Mouse (Mus musculus) T-cell, adult 2 months (primary cell): ENCODE measurements around the gene Mup7.
"Not testable (repeated sequence)": the region's sequence is repeated elsewhere in the genome, so short reads cannot be mapped to it uniquely, and the experiment has no call there.

Experiments used
- DNase-seq: peaks from one replicate; pipeline ENCODE4 v3.0.0; 2022; ENCODE audit warnings: low spot score

Mup7 gene

DNA sequence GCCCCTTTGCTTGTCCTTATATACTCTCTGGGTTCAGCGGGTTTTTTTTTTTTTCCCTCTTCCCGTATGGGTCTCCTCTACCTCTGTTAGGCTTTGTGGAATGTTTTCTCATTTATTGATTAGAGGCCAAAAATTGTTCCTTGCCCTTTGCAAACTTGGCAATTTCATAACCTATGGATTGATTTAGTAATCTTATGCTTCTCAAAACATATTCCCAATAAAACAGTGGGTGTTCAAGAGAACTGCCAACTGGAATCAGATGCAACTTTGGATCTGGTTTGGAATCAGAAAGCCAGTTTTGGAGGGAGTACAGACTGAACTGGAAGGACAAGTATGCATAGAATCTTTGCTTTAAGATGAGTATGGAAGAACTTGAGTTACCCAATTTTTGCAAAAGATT lies at the start of gene Mup7:
Gene Mup7 (minus strand): TSS at position 101 of the 400 bp plus-strand sequence.
- not testable (repeated sequence) for DNase-seq

DNA sequence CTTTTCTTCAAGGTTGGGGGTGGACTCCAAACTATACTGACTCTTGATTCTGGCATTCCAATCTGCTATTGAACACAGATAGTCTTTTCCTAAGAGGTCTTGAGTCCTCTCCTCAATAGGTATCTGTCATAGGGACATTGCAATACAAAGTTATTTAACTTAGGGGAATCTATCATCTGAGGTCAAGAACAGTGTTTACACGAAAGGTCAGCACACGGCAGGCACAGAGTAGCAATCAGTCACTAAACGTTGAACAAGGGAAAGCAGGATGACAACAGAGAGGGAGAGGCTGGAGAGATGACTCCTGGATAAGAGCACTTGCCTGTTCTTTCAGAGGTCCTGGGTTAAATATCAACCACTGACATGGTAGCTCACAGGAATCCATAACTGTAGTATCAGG lies 9.6 kb upstream of the Mup7 start:
- DNase-seq, result not testable (repeated sequence)

DNA sequence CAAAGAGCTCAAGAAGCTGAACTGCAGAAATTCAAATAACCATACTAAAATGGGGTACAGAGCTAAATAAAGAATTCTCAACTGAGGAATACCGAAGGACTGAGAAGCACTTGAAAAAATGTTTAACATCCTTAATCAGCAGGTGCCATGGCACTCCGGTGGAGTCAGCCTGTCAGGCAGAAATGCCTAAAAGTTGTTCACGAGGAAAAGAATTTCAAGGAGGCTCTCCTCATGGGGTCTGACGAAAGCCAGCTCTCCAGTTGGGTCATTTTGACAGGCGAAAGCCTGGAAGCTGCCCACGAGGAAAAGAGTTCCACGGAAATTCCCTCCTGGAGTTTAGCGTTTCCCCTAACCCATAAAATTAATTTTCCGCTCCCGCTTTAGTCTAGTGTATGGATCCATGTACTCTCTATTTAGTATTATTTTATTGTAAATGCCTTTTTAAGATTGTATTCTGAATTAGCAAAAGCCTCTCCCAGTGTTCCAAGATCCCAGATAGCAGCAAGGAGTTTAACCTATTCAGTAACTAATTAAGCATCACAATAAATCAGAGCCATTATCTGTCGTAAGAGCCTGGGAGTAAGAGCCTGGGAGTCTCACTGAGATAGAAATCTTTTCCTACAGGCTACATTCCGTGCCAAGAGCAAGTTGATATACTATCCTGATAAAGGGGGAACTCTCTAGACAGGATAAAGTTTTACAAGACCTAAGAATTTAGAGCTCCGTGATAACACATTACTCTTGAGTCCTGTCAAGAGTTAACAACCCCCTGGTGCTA lies 40.8 kb downstream of the Mup7 start:
- DNase-seq, result not testable (repeated sequence)

DNA sequence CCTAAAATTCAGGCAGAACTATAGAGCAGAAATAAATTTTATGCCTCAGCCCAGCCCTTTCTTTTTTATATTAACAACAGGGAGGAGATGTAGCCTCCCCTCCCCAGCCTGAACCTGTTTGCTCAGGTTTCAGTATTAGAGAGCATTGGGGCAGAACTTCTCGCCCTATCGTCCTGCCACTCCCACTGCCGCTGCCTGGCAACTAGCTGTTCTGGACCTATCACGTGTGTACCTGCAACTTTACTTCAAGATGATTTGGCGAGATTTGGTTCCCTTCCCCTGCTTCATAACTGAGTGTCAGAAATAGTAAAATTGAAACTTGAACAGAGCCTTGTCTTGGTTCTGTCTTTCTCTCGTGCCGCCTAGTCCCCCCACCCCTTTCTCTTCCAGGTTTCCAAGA lies 50.1 kb downstream of the Mup7 start:
- not testable (repeated sequence) for DNase-seq
